In genomic region chr8:84185117-84185516, GRCm38 (mm10) we compare ENCODE assay signal across 8 mouse cellular contexts. TPM values are rescaled to one million over a fixed set of nuclear protein-coding genes. Genes with fewer than 3 reads are reported as not detected.
DNase-seq lines count a peak whose midpoint lies in the region; ATAC-seq and TF ChIP-seq lines count a peak whose summit lies in the region.

Nanos3 (minus strand) TSS chr8:84185217.

- H3K4me3 ChIP-seq in heart, embryonic 11.5 days (ENCODE audit: low read depth, low read length), result peak within 1 kb of the TSS; percentile 79
- peak within 1 kb of the TSS; percentile 85 for H3K4me3 ChIP-seq in E14TG2a.4 (replicated peaks; ENCODE audit: low read length)
- H3K4me3 ChIP-seq in forebrain, embryonic 15.5 days, result peak within 1 kb of the TSS; percentile 78
- H3K4me3 ChIP-seq in liver, embryonic 15.5 days (replicated peaks), result peak within 1 kb of the TSS; percentile 60

- H3K9ac ChIP-seq in heart, embryonic 11.5 days (ENCODE audit: low read depth, low read length), result peak within 1 kb of the TSS; percentile 98
- peak within 1 kb of the TSS; percentile 98 for H3K9ac ChIP-seq in forebrain, embryonic 15.5 days (replicated peaks)
- H3K9ac ChIP-seq in liver, embryonic 15.5 days, result 0 out of 2 replicates have a peak within 1 kb of the TSS, but pooled peaks have one; percentile 52

- no peak for TF ChIP-seq CTCF in E14TG2a.4 (conservative IDR thresholded peaks at IDR 0.05; ENCODE audit: low read length)

- no peaks in the 10 kb centered on the region for H3K9me3 ChIP-seq in heart, embryonic 11.5 days (replicated peaks; ENCODE audit: control insufficient read depth, low read length)
- H3K9me3 ChIP-seq in E14TG2a.4 (ENCODE audit: low read length), result no peaks in the 10 kb centered on the region
- H3K9me3 ChIP-seq in forebrain, embryonic 15.5 days, result no peaks in the 10 kb centered on the region
- no peaks in the 10 kb centered on the region for H3K9me3 ChIP-seq in liver, embryonic 15.5 days (replicated peaks)

- peaks cover 6% of the 10 kb centered on the region; the same call in 1 of the 2 replicates for H3K27me3 ChIP-seq in heart, embryonic 11.5 days (ENCODE audit: control insufficient read depth, insufficient read depth, low read length)
- no peaks in the 10 kb centered on the region for H3K27me3 ChIP-seq in E14TG2a.4 (ENCODE audit: insufficient read depth, low read length)
- no peaks in the 10 kb centered on the region; the same call in 1 of the 2 replicates for H3K27me3 ChIP-seq in forebrain, embryonic 15.5 days
- peaks cover 45% of the 10 kb centered on the region for H3K27me3 ChIP-seq in liver, embryonic 15.5 days

- H3K36me3 ChIP-seq in heart, embryonic 11.5 days (ENCODE audit: control insufficient read depth, insufficient read depth, low read length), result no peaks in the 10 kb centered on the region
- peaks cover 15% of the 10 kb centered on the region for H3K36me3 ChIP-seq in E14TG2a.4 (ENCODE audit: insufficient read depth, low read length)
- no peaks in the 10 kb centered on the region for H3K36me3 ChIP-seq in forebrain, embryonic 15.5 days
- no peaks in the 10 kb centered on the region for H3K36me3 ChIP-seq in liver, embryonic 15.5 days (replicated peaks)

- H3K4me2 ChIP-seq in heart, embryonic 11.5 days, result peak within 1 kb of the TSS; percentile 90
- peak within 1 kb of the TSS; percentile 82 for H3K4me2 ChIP-seq in forebrain, embryonic 15.5 days (replicated peaks)
- H3K4me2 ChIP-seq in liver, embryonic 15.5 days, result peak within 1 kb of the TSS; percentile 81

- H3K4me1 ChIP-seq in heart, embryonic 11.5 days (ENCODE audit: control insufficient read depth, insufficient read depth, low read length), result peaks cover 30% of the 10 kb centered on the region
- peaks cover 80% of the 10 kb centered on the region for H3K4me1 ChIP-seq in E14TG2a.4 (replicated peaks; ENCODE audit: low read depth, low read length)
- H3K4me1 ChIP-seq in forebrain, embryonic 15.5 days, result peaks cover 46% of the 10 kb centered on the region
- peaks cover 39% of the 10 kb centered on the region for H3K4me1 ChIP-seq in liver, embryonic 15.5 days (replicated peaks)

- DNase-seq in heart, postnatal 14 days, result no peak
- DNase-seq in yolk sac, embryonic 10.5 days (ENCODE audit: low spot score), result no peak
- no peak for DNase-seq in gastrocnemius, postnatal 36 days
- no peak for DNase-seq in gastrocnemius, adult 8-10 months (ENCODE audit: low spot score in 2 of 2)

- intact Hi-C loops in heart, postnatal 14 days (cut with DNase I), result no loop called here
- intact Hi-C loops in gastrocnemius, postnatal 36 days (cut with DNase I), result loop anchor here (5.0 kb wide), 1 partner anchor 97 kb away; no protein-coding TSS in a partner anchor

- H3K27ac ChIP-seq in heart, embryonic 11.5 days (ENCODE audit: low read depth, low read length), result no peak within 1 kb of the TSS
- H3K27ac ChIP-seq in forebrain, embryonic 15.5 days (replicated peaks), result peak within 1 kb of the TSS; percentile 96
- H3K27ac ChIP-seq in liver, embryonic 15.5 days (replicated peaks), result no peak within 1 kb of the TSS

- 90% methylated on average over 7 of the region's 7 CpGs for WGBS in heart, embryonic 11.5 days (ENCODE audit: insufficient replicate concordance)
- WGBS in forebrain, embryonic 15.5 days, result 95% methylated on average over 7 of the region's 7 CpGs
- WGBS in liver, embryonic 15.5 days (ENCODE audit: insufficient replicate concordance), result 78% methylated on average over 7 of the region's 7 CpGs

- ATAC-seq in heart, embryonic 11.5 days (replicated peaks; ENCODE audit: insufficient number of reproducible peaks, low FRiP score, low TSS enrichment), result no peak
- no peak for ATAC-seq in forebrain, embryonic 15.5 days (replicated peaks)
- ATAC-seq in liver, embryonic 15.5 days (ENCODE audit: insufficient read depth), result no peak

RNA-seq across cellular contexts. Expression of gene Nanos3, which starts in this region (rescaled TPM):
- polyA plus RNA-seq in heart, embryonic 11.5 days (2014; fragmentation: Nextera tagmentation; extraction: Ambion mirVana), result 1.4 and 2.8 TPM in 2 replicates
- total RNA-seq in heart, postnatal 14 days (2021), result 1 to 10 TPM; 1.8 to 2.0 TPM
- 6.2 and 7.1 TPM in 2 replicates for polyA plus RNA-seq in forebrain, embryonic 15.5 days (2015; fragmentation: Nextera tagmentation; extraction: Ambion mirVana)
- 0.31 TPM in 2 replicates for polyA plus RNA-seq in liver, embryonic 15.5 days (2015; fragmentation: Nextera tagmentation; extraction: Ambion mirVana)
- total RNA-seq in gastrocnemius, postnatal 36 days (2021), result not detected
- not detected for total RNA-seq in gastrocnemius, adult 8-10 months (2022)
